Mouse (Mus musculus) urinary bladder, postnatal 4 days (tissue): Measurements from ENCODE around the gene Cdh13.

Experiments
- DNase-seq, 2 experiments: peaks; one replicate each; pipeline ENCODE4 v3.0.0; 2021 to 2022; ENCODE audit warnings: low spot score in 2 of 2

Gene Cdh13

GRCm38 (mm10) chr8:118446516-118446915, 163.0 kb downstream of the Cdh13 start:
- DNase-seq, result no peak

DNA sequence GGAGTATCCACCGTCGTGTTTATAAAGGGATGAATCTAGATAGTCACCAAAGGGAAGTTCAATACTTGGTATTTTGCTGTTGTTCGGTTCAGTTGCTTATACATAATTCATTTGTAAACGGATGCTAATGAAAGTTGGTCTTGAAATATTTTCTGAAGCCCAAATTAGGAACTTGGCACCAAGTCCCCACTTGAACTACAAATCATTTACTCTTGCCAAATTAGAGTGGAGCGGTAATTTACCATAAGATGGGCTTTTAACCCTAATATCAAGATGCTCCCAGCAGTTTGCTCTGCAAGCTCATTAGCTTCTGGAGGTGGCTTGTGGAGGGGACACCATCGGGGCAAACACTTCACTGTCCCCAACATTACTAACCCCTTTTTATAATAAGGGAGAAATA, 164.5 kb downstream of the Cdh13 start:
- DNase-seq, result no peak

GRCm38 (mm10) chr8:118452445-118453103, 169.0 kb downstream of the Cdh13 start:
- DNase-seq, result no peak

- no peak for DNase-seq
Observed at GRCm38 (mm10) chr8:118455245-118455644, 171.7 kb downstream of the Cdh13 start.

DNA sequence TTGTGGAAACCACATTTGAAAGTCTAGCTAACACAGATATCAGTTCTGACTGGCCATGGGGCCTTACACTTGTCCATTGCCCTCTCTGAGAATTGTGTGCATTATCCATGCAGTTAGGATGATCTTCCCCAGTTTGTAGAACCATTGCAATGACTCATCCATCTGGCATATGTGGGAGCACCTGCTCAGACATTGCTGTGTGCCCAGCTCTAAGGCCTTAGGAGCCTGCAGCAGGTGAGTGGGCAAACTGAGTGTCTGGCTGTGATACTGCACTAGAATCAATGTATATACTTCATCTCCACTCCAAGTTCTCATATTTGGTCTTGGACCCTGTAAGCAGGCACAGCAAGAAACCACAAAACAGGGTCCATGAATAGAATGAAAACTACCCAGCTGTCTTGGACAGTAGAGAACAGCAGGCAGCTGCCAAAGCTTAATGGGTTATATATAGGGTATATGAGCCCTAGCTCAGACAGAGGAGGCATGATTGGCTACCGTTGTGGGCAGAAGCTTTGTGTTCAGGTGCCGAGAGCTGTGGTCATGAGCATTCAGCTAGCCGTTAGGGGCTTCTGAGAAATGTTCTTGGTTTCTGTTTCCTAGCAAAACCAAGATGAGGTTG, 181.9 kb downstream of the Cdh13 start:
- DNase-seq, result no peak

GRCm38 (mm10) chr8:118477587-118477986, 194.1 kb downstream of the Cdh13 start:
- no peak for DNase-seq

DNA sequence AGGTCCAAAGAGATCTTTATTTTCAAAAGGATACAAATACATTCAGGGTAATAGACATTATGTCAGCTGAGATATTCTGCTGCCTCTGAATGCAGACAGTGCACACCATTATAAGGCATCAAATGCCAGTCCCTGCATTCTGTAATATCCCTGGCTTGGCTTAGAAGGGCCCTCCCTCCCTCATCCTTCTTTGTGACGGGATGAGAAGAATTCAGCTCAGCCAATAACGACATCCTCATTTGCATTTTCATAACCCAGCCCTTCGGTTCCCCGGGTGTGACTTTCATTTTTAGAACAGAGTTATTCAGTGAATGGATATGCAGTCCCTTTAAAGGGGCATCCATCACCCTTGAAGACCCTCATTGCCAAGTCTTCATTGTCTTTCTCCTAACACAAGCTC, 205.2 kb downstream of the Cdh13 start:
- DNase-seq, result no peak

- DNase-seq, result no peak
Observed at GRCm38 (mm10) chr8:118502509-118502908, 219.0 kb downstream of the Cdh13 start.

GRCm38 (mm10) chr8:118509426-118509825, 225.9 kb downstream of the Cdh13 start:
- no peak for DNase-seq

DNA sequence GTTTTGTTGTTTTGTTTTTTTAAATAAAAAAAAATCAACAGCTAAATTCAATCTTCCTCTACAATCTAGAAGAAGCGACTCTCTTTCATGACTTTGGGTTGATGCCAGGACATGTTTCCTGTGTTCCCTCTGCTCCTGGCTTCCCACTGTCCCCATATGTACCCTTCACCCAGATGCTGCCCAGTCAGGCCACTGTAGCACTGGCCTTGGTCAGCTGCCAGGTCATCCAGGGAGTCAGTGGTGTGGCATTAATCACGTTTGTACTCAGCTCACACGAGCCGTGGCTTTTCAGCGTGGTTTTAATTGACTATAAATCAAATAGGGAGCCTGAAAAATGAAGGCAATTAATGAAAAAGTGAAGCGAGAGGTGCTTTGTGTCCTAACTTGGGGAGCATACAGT, 229.7 kb downstream of the Cdh13 start:
- DNase-seq, result no peak

GRCm38 (mm10) chr8:118515616-118516015, 232.1 kb downstream of the Cdh13 start:
- no peak for DNase-seq

DNA sequence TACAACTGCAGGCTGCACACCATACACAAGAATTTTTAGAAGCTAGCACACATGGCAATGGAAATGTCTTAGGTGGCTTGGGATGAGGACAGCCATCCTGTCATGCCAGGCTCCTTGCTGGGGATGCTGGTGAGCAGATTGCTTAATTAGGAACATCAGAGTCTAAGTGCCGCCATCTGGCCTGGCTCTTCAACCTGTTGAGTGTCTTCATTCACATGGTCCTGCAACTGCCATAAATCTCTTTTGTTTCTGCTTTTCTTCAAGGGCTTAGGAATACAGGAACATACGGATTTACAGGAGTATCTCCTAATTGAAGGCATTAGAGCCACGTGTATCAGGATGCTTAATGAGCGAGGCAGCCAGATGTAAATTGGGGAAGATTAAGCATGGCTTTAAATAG, 233.5 kb downstream of the Cdh13 start:
- DNase-seq, result no peak

GRCm38 (mm10) chr8:118518030-118518741, 234.7 kb downstream of the Cdh13 start:
- DNase-seq, result peak in 1 of 2 experiments; percentile 17

DNA sequence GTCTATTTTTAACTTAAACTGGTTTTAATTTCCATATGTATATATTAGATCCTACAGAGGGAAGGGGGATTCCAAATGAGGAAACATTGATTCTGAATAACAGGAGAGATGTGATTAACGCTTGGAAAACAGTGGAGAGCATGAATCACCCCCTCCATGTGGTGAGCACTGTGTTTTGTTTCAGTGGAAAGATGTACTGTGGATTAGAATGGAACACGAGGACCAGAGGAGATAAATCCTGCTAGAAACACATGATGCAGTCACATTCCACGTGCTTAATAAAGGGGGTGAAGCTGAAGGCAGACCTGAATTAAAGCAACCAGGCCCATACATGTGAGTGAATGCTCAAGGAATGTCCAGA, 235.2 kb downstream of the Cdh13 start:
- DNase-seq, result no peak

- DNase-seq, result no peak
Observed at GRCm38 (mm10) chr8:118523922-118524321, 240.4 kb downstream of the Cdh13 start.

- no peak for DNase-seq
Observed at GRCm38 (mm10) chr8:118538816-118539558, 255.5 kb downstream of the Cdh13 start.

DNA sequence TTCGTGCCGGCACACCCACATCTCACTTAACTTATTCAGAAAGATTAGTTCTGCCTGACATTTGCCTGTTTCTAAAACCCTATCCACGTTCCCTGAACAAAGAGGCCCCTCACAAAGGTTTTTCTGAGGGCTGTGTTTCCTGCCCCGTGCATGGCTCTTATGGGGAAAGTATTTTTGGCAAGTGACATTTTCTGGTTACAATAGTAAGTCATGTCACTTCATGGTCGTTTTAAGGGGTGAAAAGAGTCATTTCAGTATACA, 256.0 kb downstream of the Cdh13 start:
- DNase-seq, result no peak

DNA sequence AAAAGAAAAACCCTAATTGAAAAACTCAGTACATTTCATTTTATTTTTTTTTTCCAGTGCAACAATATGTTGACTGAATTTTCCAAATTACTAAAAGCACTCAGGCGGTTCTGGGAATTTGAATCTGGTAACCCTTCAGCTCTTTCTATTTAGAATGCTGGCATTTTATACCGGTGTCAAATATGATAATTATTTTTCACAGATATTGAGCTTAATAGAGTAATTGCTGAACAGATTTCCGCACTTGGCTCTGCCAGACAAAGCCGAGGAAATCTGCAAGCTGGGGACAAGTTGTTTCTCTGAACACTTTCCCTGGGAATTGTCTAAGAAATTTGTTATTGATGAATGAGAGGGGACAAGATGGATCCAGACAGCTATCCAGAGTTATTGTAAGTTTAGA, 256.4 kb downstream of the Cdh13 start:
- DNase-seq, result no peak

DNA sequence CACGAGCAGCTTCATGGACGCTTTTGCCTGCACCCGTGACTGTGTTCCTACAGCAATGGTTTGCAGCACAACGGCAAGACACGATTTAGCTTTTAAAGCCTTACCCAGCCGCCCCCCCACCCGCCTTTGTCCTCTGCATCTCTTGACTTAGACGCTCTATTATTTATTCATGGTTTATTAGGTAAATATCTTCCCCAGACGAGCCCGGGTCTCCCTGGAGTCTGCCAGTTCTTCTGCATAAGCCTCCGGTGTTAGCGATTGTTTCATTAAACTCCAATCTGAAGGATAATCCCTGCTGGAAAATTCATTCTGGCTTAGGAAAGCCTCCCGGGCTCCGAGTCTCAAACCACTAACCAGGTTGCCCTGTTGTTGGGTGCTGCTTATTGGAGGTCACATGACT, 268.9 kb downstream of the Cdh13 start:
- DNase-seq, result no peak

DNA sequence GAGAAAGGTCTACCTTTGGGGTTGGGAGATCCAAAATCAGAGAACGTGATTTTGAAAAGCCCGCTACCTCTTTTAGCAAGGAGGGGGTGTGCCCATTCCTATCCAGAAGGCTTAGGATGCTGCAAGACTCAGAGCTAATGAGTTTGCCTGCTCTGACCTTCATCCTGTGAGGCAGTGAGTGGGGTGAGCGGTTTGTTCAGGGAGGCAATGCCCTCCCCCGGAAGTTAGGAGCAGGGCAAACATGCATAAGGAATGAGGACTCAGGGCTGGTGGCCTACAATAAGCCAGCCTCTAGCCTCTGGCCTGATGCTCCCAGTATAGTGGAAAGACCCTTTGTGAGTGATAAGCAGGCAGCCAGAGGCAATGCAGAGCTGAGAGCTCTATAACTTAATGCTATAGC, 269.3 kb downstream of the Cdh13 start:
- DNase-seq, result no peak

DNA sequence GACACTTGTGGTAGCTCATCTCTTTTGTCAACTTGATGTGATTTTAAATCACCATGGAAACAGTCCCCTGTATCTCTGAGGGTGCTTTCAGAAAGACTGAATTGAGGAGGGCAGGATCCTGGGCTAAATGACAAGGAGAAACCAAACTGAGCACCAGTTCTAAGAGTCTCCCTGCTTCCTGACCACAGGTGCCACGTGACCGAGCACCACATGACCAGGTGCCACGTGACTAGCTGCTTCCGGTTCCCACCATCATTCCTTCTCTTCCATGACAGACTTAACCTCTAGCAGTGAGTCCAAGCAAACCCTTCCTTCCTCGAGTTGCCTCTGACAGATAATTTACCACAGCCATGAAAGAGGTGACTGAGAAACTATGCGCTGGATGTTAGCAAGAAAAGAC, 280.5 kb downstream of the Cdh13 start:
- DNase-seq, result no peak

GRCm38 (mm10) chr8:118565186-118565585, 281.7 kb downstream of the Cdh13 start:
- DNase-seq, result no peak
